Mouse (Mus musculus) CD4-positive, CD25-positive, alpha-beta regulatory T cell, adult 2 months (primary cell): ENCODE measurements around the gene Icmt.

Experiments
- DNase-seq: peaks from one replicate; pipeline ENCODE4 v3.0.0-alpha.2; 2012; ENCODE audit warnings: low read depth, low spot score

The Icmt gene

GRCm38 (mm10) chr4:152274681-152275131, 22.3 kb upstream of the Icmt start:
- DNase-seq, result no peak

- DNase-seq, result no peak
Measured at GRCm38 (mm10) chr4:152276389-152277347, 20.4 kb upstream of the Icmt start.

- DNase-seq, result no peak
Measured at GRCm38 (mm10) chr4:152277916-152278315, 19.1 kb upstream of the Icmt start.

GRCm38 (mm10) chr4:152278986-152279385, 18.0 kb upstream of the Icmt start:
- DNase-seq, result no peak

- DNase-seq, result no peak
Measured at GRCm38 (mm10) chr4:152281601-152282000, 15.4 kb upstream of the Icmt start.

GRCm38 (mm10) chr4:152282721-152283120, 14.3 kb upstream of the Icmt start:
- DNase-seq, result no peak

GRCm38 (mm10) chr4:152283186-152283950, 13.7 kb upstream of the Icmt start:
- DNase-seq, result peak; percentile 94

GRCm38 (mm10) chr4:152285505-152285904, 11.5 kb upstream of the Icmt start:
- DNase-seq, result peak; percentile 64

- peak; percentile 43 for DNase-seq
Measured at GRCm38 (mm10) chr4:152286183-152286582, 10.8 kb upstream of the Icmt start.

GRCm38 (mm10) chr4:152286887-152287286, 10.1 kb upstream of the Icmt start:
- peak; percentile 73 for DNase-seq

GRCm38 (mm10) chr4:152287317-152288120, 9.5 kb upstream of the Icmt start:
- no peak for DNase-seq

- DNase-seq, result no peak
Measured at GRCm38 (mm10) chr4:152288398-152288945, 8.6 kb upstream of the Icmt start.

GRCm38 (mm10) chr4:152290385-152290784, 6.6 kb upstream of the Icmt start:
- DNase-seq, result no peak

- no peak for DNase-seq
Measured at GRCm38 (mm10) chr4:152290991-152291390, 6.0 kb upstream of the Icmt start.

GRCm38 (mm10) chr4:152291562-152291961, 5.5 kb upstream of the Icmt start, which contains the start of gene Hes3:
Gene Hes3, minus strand, starts transcription at chr4:152291662.
- no peak for DNase-seq

GRCm38 (mm10) chr4:152292102-152292765, 4.8 kb upstream of the Icmt start:
- no peak for DNase-seq

GRCm38 (mm10) chr4:152294188-152294929, 2.7 kb upstream of the Icmt start:
- DNase-seq, result no peak

GRCm38 (mm10) chr4:152295916-152296315, 1.1 kb upstream of the Icmt start:
- DNase-seq, result peak; percentile 45

- DNase-seq, result no peak
Measured at GRCm38 (mm10) chr4:152296371-152296770, 656 bp upstream of the Icmt start.

- DNase-seq, result no peak
Measured at GRCm38 (mm10) chr4:152298836-152299235, 1.8 kb downstream of the Icmt start.
